Mouse (Mus musculus) heart, adult 9 months (tissue): ENCODE results near the gene Ramp1.

ENCODE experiments used
- DNase-seq, 2 experiments: peaks; one replicate each; pipeline ENCODE4 v3.0.0; 2022; ENCODE audit warnings: low spot score in 2 of 2

The Ramp1 gene

DNA sequence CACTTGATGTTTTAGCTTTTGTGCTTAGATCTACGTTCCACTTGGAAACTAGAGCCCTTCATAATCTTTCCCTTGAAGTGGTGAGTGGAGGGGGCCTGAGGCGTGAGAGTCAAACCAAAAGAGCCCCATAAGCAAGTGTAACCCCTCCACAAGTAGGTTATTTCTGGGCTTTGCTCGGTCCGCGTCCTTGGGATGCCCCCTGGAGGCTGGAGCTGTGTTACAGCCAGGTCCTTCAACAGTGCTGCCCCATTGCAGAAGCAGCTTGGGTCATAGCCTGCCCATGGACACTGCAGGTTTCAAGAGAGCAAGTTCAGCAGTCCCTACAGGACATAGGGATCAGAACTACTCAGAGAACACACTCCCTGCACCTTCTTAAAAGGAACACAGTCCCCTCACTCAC, 59.5 kb downstream of the Ramp1 start:
- peak; percentile 29 to 48 for DNase-seq

GRCm38 (mm10) chr1:91239800-91240199, 60.2 kb downstream of the Ramp1 start:
- no peak for DNase-seq

DNA sequence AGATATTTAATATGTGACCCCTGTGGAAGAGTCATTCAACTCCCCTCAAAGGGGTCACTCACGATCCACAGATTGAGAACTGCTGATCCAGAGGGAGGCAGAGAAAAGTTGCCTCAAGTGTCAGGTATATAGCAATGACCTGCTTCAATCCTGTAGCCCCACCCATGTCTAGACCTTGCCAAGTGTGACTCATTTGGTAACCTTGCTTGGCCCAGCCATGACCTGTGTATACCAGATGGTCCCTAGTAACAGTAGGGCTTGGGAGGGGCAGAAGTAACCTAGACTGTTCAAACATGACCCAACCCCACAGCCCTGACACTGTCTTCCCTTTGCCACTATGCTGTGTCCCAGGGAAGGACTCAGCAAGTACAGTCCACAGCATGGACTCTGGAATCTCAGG, 61.1 kb downstream of the Ramp1 start:
- DNase-seq, result no peak

DNA sequence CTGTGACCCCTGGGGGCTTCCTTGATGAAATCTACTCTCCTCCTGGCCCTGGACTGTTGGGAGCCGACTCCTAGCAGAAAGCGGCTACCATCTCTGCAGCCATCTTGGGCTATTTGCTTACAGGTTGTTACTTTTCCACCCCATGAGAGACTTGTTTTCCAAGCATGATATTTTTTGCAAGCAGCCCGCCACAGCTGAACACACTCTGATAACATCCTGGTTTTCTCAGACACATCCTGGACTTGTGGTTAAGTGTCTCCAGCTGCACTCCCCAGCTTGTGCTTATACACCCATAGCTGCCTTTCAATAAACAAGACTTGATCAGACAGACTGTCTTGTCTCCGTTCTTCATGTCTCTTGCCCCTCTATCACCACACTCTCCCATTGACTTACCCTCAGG, 61.6 kb downstream of the Ramp1 start:
- no peak for DNase-seq

DNA sequence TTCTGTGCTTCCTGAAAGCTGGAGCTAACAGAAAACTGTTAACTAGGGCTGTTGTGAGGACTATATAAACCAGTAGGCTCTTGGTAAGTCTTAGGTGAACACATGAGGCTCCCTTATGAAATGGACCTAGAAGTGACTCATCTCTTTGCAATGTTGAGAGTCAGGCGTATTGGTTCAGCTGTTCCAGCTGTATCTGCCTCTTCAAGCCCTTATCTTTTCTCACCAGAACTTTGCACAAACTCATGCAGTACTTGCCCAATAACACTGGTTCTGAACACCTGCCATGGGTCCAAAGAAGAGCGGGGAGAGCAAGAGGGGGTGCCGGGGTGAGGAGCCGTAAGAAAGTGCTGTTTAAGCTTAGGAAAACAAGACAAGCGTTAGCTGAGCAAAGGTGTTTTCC, 68.6 kb downstream of the Ramp1 start:
- peak; percentile 6 for DNase-seq

- DNase-seq, result no peak
Observed at GRCm38 (mm10) chr1:91248970-91249369, 69.3 kb downstream of the Ramp1 start.

- peak; percentile 95 to 97 for DNase-seq
Observed at GRCm38 (mm10) chr1:91249564-91250414, 70.2 kb downstream of the Ramp1 start, which contains the start of gene Ube2f. Gene Ube2f (plus strand): TSS chr1:91250304.

GRCm38 (mm10) chr1:91250415-91251147, 71.0 kb downstream of the Ramp1 start:
- peak; percentile 25 to 39 for DNase-seq

GRCm38 (mm10) chr1:91251148-91251650, 71.6 kb downstream of the Ramp1 start:
- DNase-seq, result peak; percentile 6 to 23

DNA sequence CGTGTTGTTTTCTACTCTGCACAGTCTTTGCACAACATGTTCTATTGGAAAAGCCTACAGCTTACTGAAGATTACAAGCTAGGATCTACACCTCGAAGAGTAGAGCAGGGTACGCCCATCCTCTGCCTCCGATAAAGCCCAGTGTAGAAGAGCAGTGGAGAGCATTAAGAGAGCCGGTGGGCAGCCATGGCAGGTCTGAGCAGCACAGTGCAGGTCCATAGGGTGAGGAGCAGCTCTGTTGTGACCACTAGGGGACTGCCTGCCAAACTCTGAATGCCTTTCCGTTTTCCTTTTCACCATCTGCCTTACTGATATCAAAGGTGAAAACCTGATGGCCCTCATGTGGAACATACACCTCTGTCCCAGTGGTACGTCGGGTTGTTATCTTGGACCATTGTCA, 72.3 kb downstream of the Ramp1 start:
- no peak for DNase-seq

- DNase-seq, result no peak
Observed at GRCm38 (mm10) chr1:91257918-91258317, 78.3 kb downstream of the Ramp1 start.

- no peak for DNase-seq
Observed at GRCm38 (mm10) chr1:91259794-91260193, 80.2 kb downstream of the Ramp1 start.

- no peak for DNase-seq
Observed at GRCm38 (mm10) chr1:91262508-91262907, 82.9 kb downstream of the Ramp1 start.

DNA sequence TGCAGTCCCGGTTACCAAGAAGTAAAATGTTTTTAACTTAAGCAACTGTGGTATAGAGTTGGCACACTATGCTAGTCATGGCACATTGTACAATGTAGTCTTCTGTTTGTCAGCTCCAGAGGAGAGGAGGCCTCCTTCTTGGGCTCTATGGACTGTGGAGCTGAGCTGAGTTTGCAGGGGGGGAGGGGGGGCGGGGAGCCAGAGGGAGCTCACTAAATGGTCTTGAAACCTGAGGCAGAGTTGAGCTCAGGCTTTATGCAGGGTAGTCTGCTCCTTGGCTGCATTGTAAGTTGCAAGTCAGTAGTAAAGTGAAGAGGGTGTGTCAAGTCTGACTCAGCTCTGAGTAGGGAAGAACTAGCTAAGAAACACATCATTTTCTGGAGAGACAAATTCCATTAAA, 92.6 kb downstream of the Ramp1 start:
- DNase-seq, result no peak
